Mouse (Mus musculus) thymus, adult 18-20 months (tissue): Measurements from ENCODE around the gene Fgfr4.

Experiments
- DNase-seq, 2 experiments: peaks; one replicate each; pipeline ENCODE4 v3.0.0; 2022; ENCODE audit warnings: mixed read lengths in 2 of 2

The Fgfr4 gene

GRCm38 (mm10) chr13:55210971-55211220 is 58.5 kb downstream of the Fgfr4 start:
- DNase-seq: no peak

GRCm38 (mm10) chr13:55211221-55212010 is 59.0 kb downstream of the Fgfr4 start:
- DNase-seq: peak; percentile 77 to 84

GRCm38 (mm10) chr13:55212011-55212360 is 59.5 kb downstream of the Fgfr4 start:
- no peak for DNase-seq

DNA sequence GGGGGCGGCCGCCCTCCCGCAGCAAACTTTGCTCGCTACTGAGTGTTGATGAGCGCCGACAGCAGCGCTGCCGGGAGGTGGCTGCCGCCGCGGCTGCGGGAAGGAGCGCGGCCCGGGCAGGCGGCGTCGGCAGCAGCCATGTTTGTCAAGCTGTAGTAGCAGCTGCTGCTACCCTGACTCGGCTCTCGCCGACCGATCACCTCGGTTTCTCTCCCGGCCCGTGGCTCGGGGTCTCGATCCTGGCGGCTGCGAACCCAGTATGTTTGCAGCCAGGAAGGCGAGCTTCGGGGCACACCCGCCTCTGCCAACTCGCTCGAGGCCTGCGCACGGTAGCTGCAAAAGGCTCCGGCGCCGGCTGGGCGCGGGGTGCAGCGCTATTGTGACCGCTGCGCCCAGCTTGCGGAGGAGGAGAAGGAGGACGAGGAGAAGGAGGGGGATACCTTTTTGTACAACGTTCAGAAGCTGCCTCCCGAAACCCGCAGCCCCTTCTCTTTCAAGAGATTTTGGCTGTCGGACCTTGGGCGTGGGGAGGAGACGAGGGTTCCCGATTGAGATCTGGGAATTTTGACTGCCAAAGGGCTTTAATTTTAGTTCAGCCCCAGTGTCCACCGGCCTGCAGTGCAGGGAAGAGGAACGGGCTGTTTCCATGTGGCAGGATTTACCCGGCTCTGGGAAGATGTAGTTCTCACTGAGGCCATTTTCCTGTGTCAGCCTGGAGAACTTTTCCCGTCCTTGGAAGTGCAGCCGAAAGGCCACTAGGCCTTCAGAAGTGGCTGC is 60.1 kb downstream of the Fgfr4 start:
- peak; percentile 51 to 56 for DNase-seq

DNA sequence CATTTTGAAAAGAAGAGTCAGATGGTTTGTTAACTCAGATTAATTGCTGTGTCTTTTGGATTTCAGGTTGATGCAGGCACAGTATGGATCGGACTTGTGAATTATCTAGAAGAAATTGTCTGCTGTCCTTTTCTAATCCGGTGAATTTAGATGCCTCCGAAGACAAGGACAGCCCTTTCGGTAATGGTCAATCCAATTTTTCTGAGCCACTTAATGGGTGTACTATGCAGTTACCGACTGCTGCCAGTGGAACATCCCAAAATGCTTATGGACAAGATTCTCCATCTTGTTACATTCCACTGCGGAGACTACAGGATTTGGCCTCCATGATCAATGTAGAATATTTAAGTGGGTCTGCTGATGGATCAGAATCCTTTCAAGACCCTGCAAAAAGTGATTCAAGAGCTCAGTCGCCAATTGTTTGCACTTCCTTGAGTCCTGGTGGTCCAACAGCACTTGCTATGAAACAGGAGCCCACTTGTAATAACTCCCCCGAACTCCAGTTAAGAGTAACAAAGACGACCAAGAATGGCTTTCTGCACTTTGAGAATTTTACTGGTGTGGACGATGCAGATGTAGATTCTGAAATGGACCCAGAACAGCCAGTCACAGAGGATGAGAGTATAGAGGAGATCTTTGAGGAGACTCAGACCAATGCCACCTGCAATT is 60.8 kb downstream of the Fgfr4 start:
- DNase-seq: no peak
